Mouse (Mus musculus) spleen, postnatal 14 days (tissue): ENCODE data around the gene Bcl9.

Experiments
- DNase-seq, 2 experiments: peaks; one replicate each; pipeline ENCODE4 v3.0.0; 2021 to 2022; ENCODE audit warnings: low spot score in 2 of 2

Bcl9 gene

GRCm38 (mm10) chr3:97296941-97297552, 670 bp downstream of the Bcl9 start:
- peak in 1 of 2 experiments; percentile 10 for DNase-seq

GRCm38 (mm10) chr3:97294334-97294733, 3.4 kb downstream of the Bcl9 start:
- no peak for DNase-seq

- DNase-seq = no peak
These were observed 12.8 kb downstream of the Bcl9 start for GRCm38 (mm10) chr3:97284878-97285277.

- no peak for DNase-seq
These were observed 13.7 kb downstream of the Bcl9 start for GRCm38 (mm10) chr3:97284056-97284455.

- no peak for DNase-seq
These were observed 16.3 kb downstream of the Bcl9 start for GRCm38 (mm10) chr3:97281426-97281825.

GRCm38 (mm10) chr3:97275708-97276107, 22.0 kb downstream of the Bcl9 start:
- no peak for DNase-seq

- DNase-seq = no peak
These were observed 23.0 kb downstream of the Bcl9 start for GRCm38 (mm10) chr3:97274516-97275230.

- no peak for DNase-seq
These were observed 23.8 kb downstream of the Bcl9 start for GRCm38 (mm10) chr3:97273876-97274275.

GRCm38 (mm10) chr3:97265667-97266415, 31.9 kb downstream of the Bcl9 start:
- no peak for DNase-seq

- DNase-seq = no peak
These were observed 35.5 kb downstream of the Bcl9 start for GRCm38 (mm10) chr3:97262235-97262634.

GRCm38 (mm10) chr3:97255706-97256339, 41.9 kb downstream of the Bcl9 start:
- no peak for DNase-seq

GRCm38 (mm10) chr3:97254861-97255465, 42.8 kb downstream of the Bcl9 start:
- DNase-seq = no peak

- DNase-seq = no peak
These were observed 43.7 kb downstream of the Bcl9 start for GRCm38 (mm10) chr3:97253823-97254600.

GRCm38 (mm10) chr3:97252896-97253295, 44.8 kb downstream of the Bcl9 start:
- DNase-seq = no peak

- no peak for DNase-seq
These were observed 55.0 kb downstream of the Bcl9 start for GRCm38 (mm10) chr3:97242629-97243167.

- no peak for DNase-seq
These were observed 55.9 kb downstream of the Bcl9 start for GRCm38 (mm10) chr3:97241826-97242225.

GRCm38 (mm10) chr3:97239793-97240192, 57.9 kb downstream of the Bcl9 start:
- DNase-seq = no peak

GRCm38 (mm10) chr3:97239316-97239715, 58.4 kb downstream of the Bcl9 start:
- DNase-seq = no peak

- DNase-seq = no peak
These were observed 59.2 kb downstream of the Bcl9 start for GRCm38 (mm10) chr3:97238521-97238920.

GRCm38 (mm10) chr3:97237403-97237802, 60.3 kb downstream of the Bcl9 start:
- no peak for DNase-seq

GRCm38 (mm10) chr3:97234797-97235196, 62.9 kb downstream of the Bcl9 start:
- DNase-seq = no peak
